Mouse (Mus musculus) forebrain, postnatal 0 days (tissue): ENCODE measurements around the gene Them7. TPM values are rescaled to one million over a fixed set of nuclear protein-coding genes. Genes with fewer than 3 reads are reported as not detected.

Experiments
- ATAC-seq: fragments of 200-750 bp; cut with Nextera tagmentation; 2 replicates; pipeline ENCODE4 v1.8.0; 2017; ENCODE audit warnings: mild to moderate bottlenecking, moderate library complexity
- DNase-seq: peaks from one replicate; pipeline ENCODE4 v3.0.0-alpha.2; 2015
- H3K27ac ChIP-seq: fragments of 300-500 bp; sonication (generic); 2 replicates; pipeline ENCODE4 v1.5.1; 2014; ENCODE audit warnings: low read depth, mild to moderate bottlenecking, antibody characterized with exemption, low read length, moderate library complexity, mixed read lengths
- H3K27me3 ChIP-seq: fragments of 300-500 bp; sonication (generic); 2 replicates; pipeline ENCODE4 v1.6.1; 2014; ENCODE audit warnings: mild to moderate bottlenecking, low read length, mixed read lengths; ENCODE audit not compliant: insufficient read depth
- H3K36me3 ChIP-seq: fragments of 300-500 bp; sonication (generic); 2 replicates; pipeline ENCODE4 v1.6.1; 2014; ENCODE audit warnings: mild to moderate bottlenecking, moderate library complexity; ENCODE audit not compliant: insufficient read depth
- H3K4me1 ChIP-seq: fragments of 300-500 bp; sonication (generic); 2 replicates; pipeline ENCODE4 v1.6.1; 2014; ENCODE audit warnings: antibody characterized with exemption; ENCODE audit not compliant: insufficient read depth
- H3K4me2 ChIP-seq: fragments of 300-500 bp; sonication (generic); 2 replicates; pipeline ENCODE4 v1.6.1; 2014; ENCODE audit warnings: low read depth, mild to moderate bottlenecking, moderate library complexity
- H3K4me3 ChIP-seq: fragments of 300-500 bp; sonication (generic); 2 replicates; pipeline ENCODE4 v1.5.1; 2014; ENCODE audit warnings: low read depth, low read length, mixed read lengths
- H3K9ac ChIP-seq: fragments of 300-500 bp; sonication (generic); 2 replicates; pipeline ENCODE4 v1.6.1; 2014; ENCODE audit warnings: mild to moderate bottlenecking
- H3K9me3 ChIP-seq: fragments of 300-500 bp; sonication (generic); 2 replicates; pipeline ENCODE4 v1.6.1; 2016; ENCODE audit warnings: low read length
- CTCF ChIP-seq: sonication (generic); IDR thresholded peaks from 2 replicates; pipeline ENCODE4 v1.5.1; 2016; ENCODE audit warnings: antibody characterized with exemption, control low read depth, low read depth
- WGBS: fragments of 180-500 bp; shearing (Covaris S2); extraction: QIAGEN DNeasy Blood & Tissue Kit; methylation state at CpG from one replicate; pipeline ENCODE4 v1.1.7; 2014; 5-methylcytosine and 5-hydroxymethylcytosine counted together
- polyA plus RNA-seq: library from polyadenylated mRNA; unstranded; fragments of >200 nt; fragmentation: Nextera tagmentation; extraction: Ambion mirVana; gene quantifications from 2 replicates; pipeline ENCODE4 v1.2.1, GENCODE M21; 2015
- total RNA-seq: library from RNA; depleted of rRNA; stranded (reverse); fragments of >200 nt; gene quantifications from 2 replicates; pipeline ENCODE4 v1.2.3, GENCODE M21; 2014

Gene Them7
- total and polyA plus RNA-seq, 2 experiments from 2014 or later: not detected

GRCm38 (mm10) chr2:105408511-105408910 lies 184.4 kb downstream of the Them7 start:
- Histone ChIP-seq H3K9ac (no peak overlapping the region), H3K36me3 (no peaks in the 10 kb centered on the region), H3K27ac (no peak overlapping the region), H3K4me3 (no peak overlapping the region), H3K27me3 (no peaks in the 10 kb centered on the region), H3K4me2 (no peak overlapping the region), H3K9me3 (no peaks in the 10 kb centered on the region), H3K4me1 (no peaks in the 10 kb centered on the region)
- no peak for TF ChIP-seq CTCF
- peak; percentile 33 for DNase-seq
- WGBS: 37% methylated on average over 4 of the region's 4 CpGs
- peak; percentile 79 for ATAC-seq

GRCm38 (mm10) chr2:105409253-105409652 lies 185.1 kb downstream of the Them7 start:
- 90% methylated on average over 1 of the region's 1 CpGs for WGBS
- no peak for DNase-seq

GRCm38 (mm10) chr2:105414309-105414708 lies 190.2 kb downstream of the Them7 start:
- no peak for DNase-seq
- Histone ChIP-seq H3K36me3 (no peaks in the 10 kb centered on the region), H3K4me2 (no peak overlapping the region), H3K9ac (no peak overlapping the region), H3K27me3 (no peaks in the 10 kb centered on the region), H3K9me3 (no peaks in the 10 kb centered on the region), H3K27ac (no peak overlapping the region), H3K4me3 (no peak overlapping the region), H3K4me1 (peaks cover 17% of the 10 kb centered on the region)
- 74% methylated on average over 2 of the region's 2 CpGs for WGBS
- TF ChIP-seq CTCF: no peak
- ATAC-seq: no peak

More at GRCm38 (mm10) chr2:105409253-105409652, 185.1 kb downstream of the Them7 start:
- Histone ChIP-seq H3K4me3 (no peak overlapping the region), H3K9ac (no peak overlapping the region), H3K36me3 (no peaks in the 10 kb centered on the region), H3K4me2 (no peak overlapping the region), H3K9me3 (no peaks in the 10 kb centered on the region), H3K27ac (no peak overlapping the region), H3K27me3 (no peaks in the 10 kb centered on the region), H3K4me1 (no peaks in the 10 kb centered on the region)
- ATAC-seq: no peak
- TF ChIP-seq CTCF: no peak

DNA sequence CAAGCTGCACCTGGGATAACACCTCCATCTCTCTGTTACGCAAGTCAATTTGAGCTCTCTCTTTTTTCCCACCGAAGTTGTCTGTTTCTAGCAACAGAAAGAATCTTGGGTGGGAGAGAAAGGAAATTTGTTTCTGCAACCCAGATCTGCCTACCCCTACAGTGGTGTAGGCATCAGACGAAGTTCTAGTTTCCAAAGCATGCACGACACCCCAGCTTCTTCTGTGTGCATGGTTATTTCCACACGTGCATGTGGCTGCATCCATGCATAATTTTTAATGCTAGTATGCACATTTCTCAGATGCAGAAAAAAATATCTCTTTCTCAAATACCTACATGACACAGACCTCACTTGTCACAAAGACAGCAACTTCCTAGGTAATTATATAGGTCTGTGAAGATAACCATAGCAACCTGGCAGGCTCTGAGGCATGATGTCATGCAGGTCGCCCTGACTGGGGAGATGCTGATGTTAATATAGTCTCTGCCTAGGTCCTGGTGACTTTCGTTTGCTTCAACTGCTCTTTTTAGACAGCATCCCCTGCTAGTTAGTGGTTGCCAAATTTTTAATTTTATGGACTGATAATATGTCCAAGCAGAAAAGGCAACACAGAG lies 192.0 kb downstream of the Them7 start:
- H3K4me2 ChIP-seq: 0 out of 2 replicates have a peak overlapping the region, but pooled peaks have one; percentile 10
- TF ChIP-seq CTCF: no peak
- DNase-seq (peak; percentile 64), ATAC-seq (peak; percentile 88)
- H3K9me3 ChIP-seq: no peaks in the 10 kb centered on the region
- peaks cover 17% of the 10 kb centered on the region for H3K4me1 ChIP-seq
- H3K4me3 ChIP-seq: no peak overlapping the region
- H3K27me3 ChIP-seq: no peaks in the 10 kb centered on the region
- no peaks in the 10 kb centered on the region for H3K36me3 ChIP-seq
- peak overlapping the region; percentile 70 for H3K27ac ChIP-seq
- WGBS: 35% methylated on average over 7 of the region's 7 CpGs
- H3K9ac ChIP-seq: no peak overlapping the region

GRCm38 (mm10) chr2:105416660-105417348 lies 192.7 kb downstream of the Them7 start:
- TF ChIP-seq CTCF: no peak
- peak overlapping the region; percentile 50; the same call in 1 of the 2 replicates for H3K27ac ChIP-seq
- no peaks in the 10 kb centered on the region for H3K36me3 ChIP-seq
- 19% methylated on average over 8 of the region's 8 CpGs for WGBS
- DNase-seq (peak; percentile 59), ATAC-seq (peak; percentile 70)
- H3K4me2 ChIP-seq: peak overlapping the region; percentile 10; the same call in 1 of the 2 replicates
- H3K9me3 ChIP-seq: no peaks in the 10 kb centered on the region
- no peaks in the 10 kb centered on the region for H3K27me3 ChIP-seq
- H3K9ac ChIP-seq: no peak overlapping the region
- peaks cover 17% of the 10 kb centered on the region for H3K4me1 ChIP-seq
- no peak overlapping the region for H3K4me3 ChIP-seq

DNA sequence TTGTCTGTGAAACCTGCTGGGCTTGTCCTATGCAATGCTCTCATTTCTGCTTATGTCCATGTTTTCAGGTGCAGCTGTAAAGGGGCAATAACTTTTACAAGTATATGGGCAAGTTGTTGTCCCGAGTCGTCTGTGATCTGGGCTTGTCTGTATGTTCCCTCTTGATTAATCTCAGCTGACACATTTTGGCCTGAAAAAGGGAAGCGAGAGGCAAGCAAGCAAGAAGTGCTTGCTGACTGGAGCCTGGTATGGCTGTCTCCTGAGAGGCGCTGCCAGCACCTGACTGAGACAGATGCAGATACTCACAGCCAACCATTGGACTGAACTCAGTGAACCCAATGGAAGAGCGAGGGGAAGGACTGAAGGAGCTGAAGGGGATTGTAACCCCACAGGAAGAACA lies 193.5 kb downstream of the Them7 start:
- TF ChIP-seq CTCF: no peak
- no peak for DNase-seq

GRCm38 (mm10) chr2:105418629-105419227 lies 194.6 kb downstream of the Them7 start:
- no peaks in the 10 kb centered on the region for H3K27me3 ChIP-seq
- TF ChIP-seq CTCF: no peak
- H3K4me3 ChIP-seq: no peak overlapping the region
- no peak overlapping the region for H3K27ac ChIP-seq
- no peak for ATAC-seq
- H3K9ac ChIP-seq: no peak overlapping the region
- peaks cover 17% of the 10 kb centered on the region for H3K4me1 ChIP-seq
- 91% methylated on average over 12 of the region's 12 CpGs for WGBS
- H3K9me3 ChIP-seq: no peaks in the 10 kb centered on the region
- DNase-seq: no peak
- H3K36me3 ChIP-seq: no peaks in the 10 kb centered on the region
- no peak overlapping the region for H3K4me2 ChIP-seq

More for the DNA sequence above, 193.5 kb downstream of the Them7 start:
- Histone ChIP-seq H3K4me2 (no peak overlapping the region), H3K4me3 (no peak overlapping the region), H3K36me3 (no peaks in the 10 kb centered on the region), H3K9ac (no peak overlapping the region), H3K27ac (no peak overlapping the region), H3K27me3 (no peaks in the 10 kb centered on the region), H3K9me3 (no peaks in the 10 kb centered on the region), H3K4me1 (peaks cover 17% of the 10 kb centered on the region)
- WGBS: 82% methylated on average over 5 of the region's 5 CpGs
- ATAC-seq: no peak
